In the genomic region with DNA sequence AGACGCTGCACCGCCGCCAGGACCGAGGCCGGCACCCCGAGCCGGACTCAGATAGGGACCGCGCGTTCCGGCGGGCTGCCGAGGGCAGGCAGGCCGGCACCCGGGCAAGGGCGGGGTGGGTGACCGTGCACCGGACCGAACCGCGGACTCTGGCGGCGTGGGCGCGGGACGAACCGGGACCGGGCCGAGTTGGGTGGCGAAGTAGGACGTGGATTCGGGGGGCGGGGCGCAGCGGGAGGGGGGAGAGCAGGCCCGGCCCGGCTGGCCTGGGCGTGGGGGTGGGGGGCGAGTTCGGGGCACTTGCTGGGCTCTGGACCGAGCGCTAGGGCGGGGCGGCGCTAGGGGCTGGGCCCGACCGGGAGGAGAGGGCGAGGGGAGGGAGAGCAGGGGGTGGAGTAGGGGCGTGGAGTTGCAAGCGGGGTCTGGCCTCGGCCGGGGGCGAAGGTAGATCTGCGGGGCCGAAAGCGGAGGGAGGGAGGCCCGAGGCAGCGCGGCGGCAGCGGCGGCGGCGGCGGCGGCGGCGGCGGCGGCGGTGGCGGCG, we compare ENCODE assay signal across 8 mouse cellular contexts. TPM values are rescaled to one million over a fixed set of nuclear protein-coding genes. Genes with fewer than 3 reads are reported as not detected.
DNase-seq lines count a peak whose midpoint lies in the region; ATAC-seq and TF ChIP-seq lines count a peak whose summit lies in the region.

No protein-coding gene starts in this region.

- peak overlapping the region; percentile 73 for H3K4me2 ChIP-seq in hindbrain, embryonic 16.5 days (ENCODE audit: low read length)

- WGBS in cerebellum, adult 2 months, result under 1% methylated on average over 22 of the region's 73 CpGs
- 21% methylated on average over 16 of the region's 73 CpGs for WGBS in hindbrain, embryonic 16.5 days
- 2% methylated on average over 30 of the region's 73 CpGs for WGBS in liver, adult 2 months

- H3K27me3 ChIP-seq in cerebellum, adult 2 months (ENCODE audit: control insufficient read depth, insufficient read depth, low read length), result no peaks in the 10 kb centered on the region
- no peaks in the 10 kb centered on the region for H3K27me3 ChIP-seq in hindbrain, embryonic 16.5 days (replicated peaks; ENCODE audit: control insufficient read depth, insufficient read depth, low read length)
- H3K27me3 ChIP-seq in liver, adult 2 months (ENCODE audit: control insufficient read depth, insufficient read depth, low read length), result no peaks in the 10 kb centered on the region

- no peak overlapping the region for H3K27ac ChIP-seq in cerebellum, adult 2 months (ENCODE audit: insufficient read depth, low read length)
- H3K27ac ChIP-seq in hindbrain, embryonic 16.5 days (ENCODE audit: low read depth, low read length), result no peak overlapping the region
- H3K27ac ChIP-seq in liver, adult 2 months (replicated peaks; ENCODE audit: insufficient read depth, low read depth, low read length), result peak overlapping the region; percentile 78

- no peak for TF ChIP-seq CTCF in cerebellum, adult 2 months (IDR thresholded peaks at IDR 0.05; ENCODE audit: borderline replicate concordance, insufficient read depth, low read depth, low read length)
- no peak for TF ChIP-seq CTCF in liver, adult 2 months (IDR thresholded peaks at IDR 0.05; ENCODE audit: low read depth, low read length)

- no peaks in the 10 kb centered on the region; the same call in 1 of the 2 replicates for H3K79me2 ChIP-seq in liver, adult 2 months (ENCODE audit: control insufficient read depth, insufficient read depth, low read length)

- no peak for ATAC-seq in hindbrain, embryonic 16.5 days

- peak overlapping the region; percentile 58 for H3K4me3 ChIP-seq in cerebellum, adult 2 months (replicated peaks; ENCODE audit: insufficient read depth, low read depth, low read length)
- peak overlapping the region; percentile 59 for H3K4me3 ChIP-seq in hindbrain, embryonic 16.5 days (ENCODE audit: low read length)
- H3K4me3 ChIP-seq in liver, adult 2 months (ENCODE audit: insufficient read depth, low read depth, low read length), result peak overlapping the region; percentile 83

- H3K9ac ChIP-seq in hindbrain, embryonic 16.5 days (ENCODE audit: low read depth, low read length), result peak overlapping the region; percentile 65
- H3K9ac ChIP-seq in liver, adult 2 months (ENCODE audit: low read depth, low read length), result peak overlapping the region; percentile 90

- 0 out of 2 replicates have a peak, but pooled peaks cover 3% of the 10 kb centered on the region for H3K9me3 ChIP-seq in hindbrain, embryonic 16.5 days (ENCODE audit: control insufficient read depth, low read length)

- TF ChIP-seq POLR2A in cerebellum, adult 2 months (IDR thresholded peaks at IDR 0.05; ENCODE audit: borderline replicate concordance, insufficient read depth, low read length), result no peak
- 0 out of 2 replicates have a peak, but pooled peaks have one; percentile 29 for TF ChIP-seq POLR2A in liver, adult 2 months (IDR thresholded peaks at IDR 0.05; ENCODE audit: extremely low read depth, insufficient read depth, low read length)

- H3K4me1 ChIP-seq in cerebellum, adult 2 months (ENCODE audit: control insufficient read depth, insufficient read depth, low read length), result peaks cover 2% of the 10 kb centered on the region; the same call in 1 of the 2 replicates
- peaks cover 11% of the 10 kb centered on the region; the same call in 1 of the 2 replicates for H3K4me1 ChIP-seq in hindbrain, embryonic 16.5 days (ENCODE audit: control insufficient read depth, insufficient read depth, low read depth, low read length)
- peaks cover 9% of the 10 kb centered on the region; the same call in 1 of the 2 replicates for H3K4me1 ChIP-seq in liver, adult 2 months (ENCODE audit: control insufficient read depth, insufficient read depth, low read length)

- no peaks in the 10 kb centered on the region for H3K36me3 ChIP-seq in hindbrain, embryonic 16.5 days (ENCODE audit: control insufficient read depth, insufficient read depth, low read length)
- H3K36me3 ChIP-seq in liver, adult 2 months (ENCODE audit: control insufficient read depth, insufficient read depth, low read length), result no peaks in the 10 kb centered on the region

- peak; percentile 15 for DNase-seq in layer of hippocampus, adult 11-12 months (ENCODE audit: low spot score)
- DNase-seq in layer of hippocampus, adult 9-10 months (ENCODE audit: low spot score), result no peak
- peak; percentile 29 to 38 for DNase-seq in cerebellum, adult 2 months
- peak; percentile 47 for DNase-seq in gastrocnemius, postnatal 10 days
- DNase-seq in liver, adult 2 months (ENCODE audit: extremely low read depth, low read depth, low spot score), result peak; percentile 75
- DNase-seq in neural tube, embryonic 10.5 days (ENCODE audit: extremely low spot score, low spot score), result peak; percentile 54
- peak; percentile 3 for DNase-seq in thymus, postnatal 25 days

RNA-seq across cellular contexts. Expression of gene Bcorl1, which starts 0.5 kb away (rescaled TPM):
- polyA plus RNA-seq in cerebellum, adult 2 months (2012; rRNA removed), result 6.7 and 7.7 TPM in 2 replicates
- total RNA-seq in gastrocnemius, postnatal 10 days (2021), result 1 to 10 TPM; 6.4 to 8.2 TPM
- polyA plus RNA-seq in hindbrain, embryonic 16.5 days (2015; fragmentation: Nextera tagmentation; extraction: Ambion mirVana), result 6.8 and 7.3 TPM in 2 replicates
- total RNA-seq in liver, adult 2 months (2014; rRNA removed), result 1.7 and 2.8 TPM in 2 replicates
- 1.6 and 2.2 TPM in 2 replicates for polyA plus RNA-seq in liver, adult 2 months (2012; rRNA removed)
